In the genomic region with DNA sequence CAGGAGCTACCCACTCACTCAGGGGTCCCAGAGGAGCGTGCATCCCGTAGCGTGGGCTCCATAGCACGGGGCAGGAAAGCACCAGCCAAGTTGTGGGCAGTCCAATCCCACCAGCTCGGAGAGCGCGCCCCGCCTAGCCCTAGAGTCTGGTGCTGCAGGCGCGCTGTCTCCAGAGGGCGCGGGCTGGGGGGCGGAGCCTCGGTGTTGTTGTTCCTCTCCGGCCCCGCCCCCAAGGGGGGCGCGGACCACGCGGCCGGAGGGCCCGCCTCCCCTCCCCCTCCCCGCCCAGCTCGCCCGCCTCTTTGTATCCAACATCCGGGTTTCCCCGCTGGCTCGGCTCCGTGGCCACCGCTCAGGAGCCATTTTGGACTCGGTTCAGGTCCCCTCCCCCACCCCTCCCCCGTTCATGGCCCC, we compare ENCODE assay signal across 8 mouse cellular contexts. TPM values are rescaled to one million over a fixed set of nuclear protein-coding genes. Genes with fewer than 3 reads are reported as not detected.
DNase-seq lines count a peak whose midpoint lies in the region; ATAC-seq lines count a peak whose summit lies in the region.

A gene (plus strand): TSS at position 318 of the 414 bp plus-strand sequence.

- H3K4me2 ChIP-seq in embryonic facial prominence, embryonic 14.5 days (ENCODE audit: low read depth, low read length), result peak within 1 kb of the TSS; percentile 98
- peak within 1 kb of the TSS; percentile 89 for H3K4me2 ChIP-seq in heart, embryonic 11.5 days
- peak within 1 kb of the TSS; percentile 96 for H3K4me2 ChIP-seq in kidney, embryonic 16.5 days (replicated peaks; ENCODE audit: low read depth, low read length)

- ATAC-seq in embryonic facial prominence, embryonic 14.5 days (ENCODE audit: low read depth), result peak; percentile 94
- peak; percentile 94 for ATAC-seq in heart, embryonic 11.5 days (replicated peaks; ENCODE audit: insufficient number of reproducible peaks, low FRiP score, low TSS enrichment)
- peak; percentile 97 for ATAC-seq in kidney, embryonic 16.5 days (ENCODE audit: low FRiP score, low TSS enrichment)
- ATAC-seq in monocyte, adult 5-6 weeks (replicated peaks; ENCODE audit: insufficient number of reproducible peaks, low FRiP score, low TSS enrichment, poor library complexity, severe bottlenecking), result peak; percentile 76

- no peaks in the 10 kb centered on the region for H3K27me3 ChIP-seq in embryonic facial prominence, embryonic 14.5 days (replicated peaks; ENCODE audit: control insufficient read depth, insufficient read depth, low read length)
- H3K27me3 ChIP-seq in heart, embryonic 11.5 days (ENCODE audit: control insufficient read depth, insufficient read depth, low read length), result no peaks in the 10 kb centered on the region
- H3K27me3 ChIP-seq in kidney, embryonic 16.5 days (ENCODE audit: insufficient read depth, low read length), result no peaks in the 10 kb centered on the region

- peak within 1 kb of the TSS; percentile 98 for H3K9ac ChIP-seq in embryonic facial prominence, embryonic 14.5 days (ENCODE audit: low read depth, low read length)
- H3K9ac ChIP-seq in heart, embryonic 11.5 days (ENCODE audit: low read depth, low read length), result peak within 1 kb of the TSS; percentile 96
- H3K9ac ChIP-seq in kidney, embryonic 16.5 days (replicated peaks; ENCODE audit: low read length), result peak within 1 kb of the TSS; percentile 100

- 0% methylated on average over 4 of the region's 32 CpGs for WGBS in embryonic facial prominence, embryonic 14.5 days
- under 1% methylated on average over 25 of the region's 32 CpGs for WGBS in heart, embryonic 11.5 days (ENCODE audit: insufficient replicate concordance)
- WGBS in kidney, embryonic 16.5 days, result 0% methylated on average over 21 of the region's 32 CpGs

- no peaks in the 10 kb centered on the region for H3K36me3 ChIP-seq in embryonic facial prominence, embryonic 14.5 days (ENCODE audit: control insufficient read depth, insufficient read depth, low read length)
- no peaks in the 10 kb centered on the region for H3K36me3 ChIP-seq in heart, embryonic 11.5 days (ENCODE audit: control insufficient read depth, insufficient read depth, low read length)
- H3K36me3 ChIP-seq in kidney, embryonic 16.5 days (ENCODE audit: insufficient read depth, low read length), result no peaks in the 10 kb centered on the region

- H3K27ac ChIP-seq in embryonic facial prominence, embryonic 14.5 days (replicated peaks; ENCODE audit: low read depth, low read length), result peak within 1 kb of the TSS; percentile 98
- H3K27ac ChIP-seq in heart, embryonic 11.5 days (ENCODE audit: low read depth, low read length), result peak within 1 kb of the TSS; percentile 97
- H3K27ac ChIP-seq in kidney, embryonic 16.5 days (ENCODE audit: low read length), result peak within 1 kb of the TSS; percentile 97

- H3K9me3 ChIP-seq in embryonic facial prominence, embryonic 14.5 days (ENCODE audit: control insufficient read depth, low read length), result no peaks in the 10 kb centered on the region
- H3K9me3 ChIP-seq in heart, embryonic 11.5 days (replicated peaks; ENCODE audit: control insufficient read depth, low read length), result no peaks in the 10 kb centered on the region
- H3K9me3 ChIP-seq in kidney, embryonic 16.5 days (ENCODE audit: low read length), result no peaks in the 10 kb centered on the region

- peaks cover 6% of the 10 kb centered on the region; the same call in 1 of the 2 replicates for H3K4me1 ChIP-seq in embryonic facial prominence, embryonic 14.5 days (ENCODE audit: control insufficient read depth, insufficient read depth, low read length)
- peaks cover 16% of the 10 kb centered on the region for H3K4me1 ChIP-seq in heart, embryonic 11.5 days (ENCODE audit: control insufficient read depth, insufficient read depth, low read length)
- peaks cover 25% of the 10 kb centered on the region for H3K4me1 ChIP-seq in kidney, embryonic 16.5 days (ENCODE audit: insufficient read depth, low read length)

- peak within 1 kb of the TSS; percentile 88 for H3K4me3 ChIP-seq in embryonic facial prominence, embryonic 14.5 days (ENCODE audit: low read depth, low read length)
- peak within 1 kb of the TSS; percentile 90 for H3K4me3 ChIP-seq in heart, embryonic 11.5 days (ENCODE audit: low read depth, low read length)
- peak within 1 kb of the TSS; percentile 88 for H3K4me3 ChIP-seq in kidney, embryonic 16.5 days (ENCODE audit: low read length)

- DNase-seq in 3T3-L1 (ENCODE audit: low read depth, low spot score), result peak; percentile 83
- peak; percentile 78 to 88 for DNase-seq in adrenal gland, postnatal 4 days (ENCODE audit: low spot score in 2 of 2)
- DNase-seq in embryonic facial prominence, embryonic 14.5 days (ENCODE audit: low spot score), result peak; percentile 97
- DNase-seq in liver, result peak; percentile 92
- peak; percentile 70 to 77 for DNase-seq in spleen, postnatal 36 days (ENCODE audit: low spot score in 2 of 2)

RNA-seq across cellular contexts. Expression of the gene that starts here (rescaled TPM):
- 10 to 100 TPM; 15.6 to 17.6 TPM for total RNA-seq in adrenal gland, postnatal 4 days (2021)
- polyA plus RNA-seq in embryonic facial prominence, embryonic 14.5 days (2014; fragmentation: Nextera tagmentation; extraction: Ambion mirVana), result 18.1 and 19.4 TPM in 2 replicates
- polyA plus RNA-seq in heart, embryonic 11.5 days (2014; fragmentation: Nextera tagmentation; extraction: Ambion mirVana), result 26.9 and 29.1 TPM in 2 replicates
- 18.7 and 23.6 TPM in 2 replicates for polyA plus RNA-seq in kidney, embryonic 16.5 days (2015; fragmentation: Nextera tagmentation; extraction: Ambion mirVana)
- total RNA-seq in monocyte, adult 5-6 weeks (2017), result 0.49 to 1.9 TPM in 2 of 3 replicates, not detected in the other

Comparison
In these comparisons a context has a peak if more than half of its experiments do, and no peak if none do; other contexts are left out.
1. Peak in every context shown above with its lines: DNase-seq, ATAC-seq, H3K4me3 ChIP-seq and H3K27ac ChIP-seq.